Mouse (Mus musculus) embryo, embryonic 10 days (tissue): ENCODE measurements around the gene Synj2bp.
"Not testable (repeated sequence)": the region's sequence is repeated elsewhere in the genome, so short reads cannot be mapped to it uniquely, and the experiment has no call there.

Experiments used
- DNase-seq: peaks from one replicate; pipeline ENCODE4 v3.0.0-alpha.2; 2015; ENCODE audit warnings: low spot score

The Synj2bp gene

DNA sequence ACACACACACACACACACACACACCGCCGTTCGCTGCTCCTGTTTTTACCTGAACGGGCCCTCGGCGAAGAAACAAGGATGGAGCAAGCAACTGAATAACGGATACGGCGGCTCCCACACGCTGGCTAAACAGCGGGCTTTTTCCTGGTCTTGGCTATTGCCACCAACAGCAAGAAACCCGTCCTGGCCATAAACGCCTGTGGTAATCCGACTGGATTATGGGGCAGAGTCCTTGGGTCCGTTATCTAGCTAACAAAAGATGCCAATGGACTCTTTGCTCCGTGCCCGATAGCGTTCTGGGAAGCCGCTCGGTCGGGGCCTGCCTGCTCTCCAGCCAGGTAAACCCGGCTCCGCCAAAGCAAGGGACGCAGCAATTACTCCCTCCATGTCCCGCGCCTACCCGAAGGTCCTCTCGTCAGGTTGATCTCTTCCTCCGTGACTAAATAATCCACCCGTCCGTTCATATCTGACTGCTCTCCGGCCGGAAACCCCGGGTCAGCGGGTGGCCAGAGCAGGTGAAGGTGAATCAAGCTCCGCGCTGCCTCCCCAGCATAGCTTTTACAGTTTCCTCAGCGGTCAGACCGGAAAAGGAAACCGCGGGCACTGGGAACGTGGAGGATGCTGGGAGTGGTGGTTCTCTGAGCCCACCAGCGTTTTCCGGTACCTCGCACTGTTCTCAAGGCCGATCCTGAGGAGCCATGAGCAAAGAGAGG, at the start of gene Synj2bp, which contains the start of gene Gm20498:
Gene Synj2bp (minus strand): TSS at position 596 of the 713 bp plus-strand sequence.
Gene Gm20498 (minus strand): TSS at position 590 of the 713 bp plus-strand sequence.
- DNase-seq = peak; percentile 94

DNA sequence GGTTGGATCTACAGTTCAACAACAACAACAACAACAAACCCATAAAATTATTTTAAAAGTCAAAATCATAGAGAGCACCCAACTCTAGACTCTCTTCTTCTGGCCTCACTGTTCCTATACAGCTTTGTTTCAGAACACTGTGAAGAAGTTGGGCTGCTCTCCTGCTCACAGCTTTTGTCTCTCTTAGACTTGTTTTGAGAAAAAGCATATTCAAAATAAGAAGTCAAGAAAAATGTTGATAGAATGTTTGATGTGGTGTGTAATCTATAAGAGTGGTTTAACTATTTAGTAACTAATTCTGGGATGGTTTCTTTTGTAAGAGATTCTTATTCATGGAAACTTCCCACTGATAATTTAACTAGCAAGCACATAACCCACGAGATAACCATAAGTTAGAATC, 35.7 kb upstream of the Synj2bp start, which contains the start of gene Adam21:
Gene Adam21 (minus strand): TSS at position 101 of the 400 bp plus-strand sequence.
- no peak for DNase-seq

DNA sequence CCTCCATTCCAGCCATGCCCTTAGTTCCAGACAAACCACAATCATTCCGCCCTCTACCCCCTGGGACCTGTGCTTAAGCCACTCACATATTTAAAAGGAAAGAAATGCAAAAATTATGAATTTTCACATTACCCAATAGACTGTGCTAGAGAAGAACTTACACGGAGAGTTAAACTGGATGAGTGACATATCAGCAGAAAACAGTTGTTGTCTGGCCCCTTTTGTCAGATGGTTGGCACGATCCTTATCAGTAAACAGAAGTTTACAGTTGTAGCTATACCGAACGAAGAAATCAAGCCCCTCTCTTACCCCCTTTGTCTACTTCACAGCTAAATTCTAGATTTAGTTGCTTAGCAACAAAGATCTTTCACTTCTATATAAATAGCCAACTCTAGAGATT, 35.2 kb upstream of the Synj2bp start:
- DNase-seq = no peak

DNA sequence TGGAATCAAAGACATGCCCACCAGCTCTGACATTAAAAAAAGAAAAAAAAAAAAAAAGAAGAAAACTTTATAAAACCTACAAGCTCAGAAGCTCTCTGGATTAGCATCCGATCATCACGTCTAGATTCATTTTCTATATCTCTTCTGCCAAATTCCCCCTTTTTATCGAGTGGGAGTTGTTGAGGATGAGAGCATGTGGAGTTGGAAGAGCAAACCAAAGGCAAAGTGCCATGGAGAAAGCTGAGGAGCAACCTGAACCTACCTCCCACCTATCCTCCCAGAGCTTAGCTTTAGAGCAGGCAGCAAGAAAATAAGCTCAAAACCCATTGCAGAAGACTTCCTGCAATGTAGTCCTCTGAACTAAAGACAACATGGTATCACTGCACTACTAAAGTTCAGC, 31.5 kb upstream of the Synj2bp start:
- DNase-seq = no peak

DNA sequence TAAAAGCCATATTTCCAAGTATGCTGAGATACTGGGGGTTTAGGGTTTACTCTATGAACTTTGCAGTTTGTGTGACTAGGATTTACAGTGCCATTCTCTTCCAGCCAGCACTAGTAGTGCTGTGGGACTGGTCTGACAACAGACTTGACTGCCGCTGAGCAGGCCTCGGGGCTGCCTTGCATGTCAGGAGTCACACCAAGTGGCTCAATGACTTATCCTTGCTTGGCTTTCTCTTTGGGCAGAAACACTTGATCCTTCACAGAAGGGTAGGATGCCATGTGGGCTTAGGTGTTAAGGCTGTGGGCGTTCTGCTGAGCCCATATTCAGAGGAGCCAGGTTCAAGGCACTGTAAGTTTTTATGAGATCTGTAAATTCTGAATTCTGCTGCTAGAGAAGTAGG, 16.6 kb upstream of the Synj2bp start:
- DNase-seq = no peak

DNA sequence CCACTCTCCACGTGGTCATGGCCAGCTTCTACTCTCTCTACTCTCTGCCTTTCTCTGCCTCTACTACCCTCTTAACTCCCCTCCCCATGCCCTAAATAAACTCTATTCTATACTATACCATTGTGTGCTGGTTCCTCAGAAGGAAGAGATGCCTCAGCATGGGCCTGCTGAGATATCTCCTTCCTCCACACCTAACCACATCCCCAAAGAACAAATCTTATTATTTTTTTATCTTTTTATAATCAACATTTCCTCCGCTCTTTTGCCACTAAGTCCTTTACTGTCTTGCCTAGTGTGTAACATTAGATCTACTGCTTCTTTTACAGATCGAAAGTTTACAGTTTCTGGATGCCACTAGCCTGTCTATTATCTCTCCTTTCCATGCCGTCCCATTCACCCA, 14.5 kb upstream of the Synj2bp start:
- no peak for DNase-seq

DNA sequence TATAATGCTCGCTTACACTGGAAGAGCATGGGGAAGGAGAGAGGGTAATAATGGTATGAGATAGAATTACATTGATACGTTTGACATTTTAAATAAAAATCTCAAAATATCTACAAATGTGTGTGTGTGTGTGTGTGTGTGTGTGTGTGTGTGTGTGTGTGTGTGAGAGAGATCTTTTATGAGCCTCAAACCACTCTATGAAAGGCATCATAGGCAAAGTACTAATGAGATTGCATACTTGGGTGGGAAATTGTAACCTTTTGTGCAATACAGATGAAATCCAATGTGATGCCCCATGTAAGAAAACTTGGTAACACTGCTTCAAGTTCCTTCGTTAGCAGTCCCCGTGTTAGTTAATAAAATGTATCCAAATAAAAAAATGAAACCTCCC, 313 bp upstream of the Synj2bp start:
- no peak for DNase-seq

DNA sequence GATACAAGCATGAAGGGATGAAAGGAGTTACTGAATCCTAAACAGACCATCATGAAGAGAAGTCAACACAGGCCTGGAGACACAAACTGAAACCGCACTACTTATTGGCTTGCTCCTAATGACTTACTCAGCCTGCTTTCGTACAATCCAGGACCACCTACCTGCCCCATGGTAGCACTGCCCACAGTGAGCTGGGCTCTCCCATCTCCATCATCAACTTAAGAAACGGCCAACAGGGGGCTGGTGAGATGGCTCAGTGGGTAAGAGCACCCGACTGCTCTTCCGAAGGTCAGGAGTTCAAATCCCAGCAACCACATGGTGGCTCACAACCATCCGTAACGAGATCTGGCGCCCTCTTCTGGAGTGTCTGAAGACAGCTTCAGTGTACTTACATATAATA, 2.1 kb downstream of the Synj2bp start:
- DNase-seq = not testable (repeated sequence)

DNA sequence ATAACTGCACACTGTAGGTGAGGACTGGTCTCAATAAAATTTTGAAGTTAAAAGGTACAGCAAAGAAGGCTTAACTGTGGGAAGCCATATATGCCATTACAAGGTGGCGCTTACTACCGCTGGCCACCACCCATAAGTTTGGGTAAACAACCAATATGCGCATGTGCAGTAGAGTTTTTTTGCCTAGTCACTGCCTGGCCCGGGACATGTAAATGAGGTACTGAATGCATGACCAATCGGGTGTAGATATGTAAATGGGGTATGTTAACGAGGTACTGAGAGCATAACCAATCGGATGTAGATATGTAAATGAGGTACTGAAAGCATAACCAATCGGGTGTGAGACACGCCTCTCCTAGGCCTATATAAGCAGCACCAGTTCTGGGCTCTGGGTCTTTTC, 35.8 kb downstream of the Synj2bp start:
- not testable (repeated sequence) for DNase-seq

DNA sequence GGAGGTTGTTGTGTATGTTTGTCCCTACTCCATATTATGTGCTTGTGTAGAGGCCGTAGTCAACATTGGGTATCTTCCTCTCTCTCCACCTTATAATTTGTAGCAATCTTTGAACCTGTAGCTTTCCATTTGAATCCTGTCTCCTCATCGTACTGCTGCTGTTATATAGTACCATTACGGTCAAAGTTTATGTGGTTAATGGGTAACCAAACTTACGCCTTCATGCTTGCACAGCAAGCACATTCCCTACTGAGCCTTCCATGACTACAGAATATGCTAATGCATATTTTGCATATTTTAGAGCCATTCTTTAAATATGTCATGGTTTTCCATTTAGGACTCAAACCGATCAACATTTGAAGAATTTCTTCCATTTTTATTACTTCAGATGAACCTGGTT, 42.2 kb downstream of the Synj2bp start:
- DNase-seq = no peak

DNA sequence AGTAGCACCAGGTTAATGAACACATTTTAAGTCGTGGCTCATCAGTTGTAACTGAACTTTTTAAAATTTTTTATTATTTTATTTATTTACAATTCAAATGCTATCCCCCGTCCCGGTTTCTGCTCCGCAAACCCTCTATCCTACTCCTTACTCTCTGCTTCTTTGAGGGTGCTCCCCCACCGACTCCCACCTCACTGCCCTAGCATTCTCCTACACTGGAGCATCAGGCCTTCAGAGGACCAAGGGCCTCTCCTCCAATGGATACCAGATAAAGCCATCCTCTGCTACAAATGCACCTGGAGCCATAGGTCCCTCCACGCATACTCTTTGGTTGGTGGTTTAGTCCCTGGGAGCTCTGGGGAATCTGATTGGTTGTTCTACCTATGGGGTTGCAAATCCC, 47.4 kb downstream of the Synj2bp start:
- DNase-seq = no peak

DNA sequence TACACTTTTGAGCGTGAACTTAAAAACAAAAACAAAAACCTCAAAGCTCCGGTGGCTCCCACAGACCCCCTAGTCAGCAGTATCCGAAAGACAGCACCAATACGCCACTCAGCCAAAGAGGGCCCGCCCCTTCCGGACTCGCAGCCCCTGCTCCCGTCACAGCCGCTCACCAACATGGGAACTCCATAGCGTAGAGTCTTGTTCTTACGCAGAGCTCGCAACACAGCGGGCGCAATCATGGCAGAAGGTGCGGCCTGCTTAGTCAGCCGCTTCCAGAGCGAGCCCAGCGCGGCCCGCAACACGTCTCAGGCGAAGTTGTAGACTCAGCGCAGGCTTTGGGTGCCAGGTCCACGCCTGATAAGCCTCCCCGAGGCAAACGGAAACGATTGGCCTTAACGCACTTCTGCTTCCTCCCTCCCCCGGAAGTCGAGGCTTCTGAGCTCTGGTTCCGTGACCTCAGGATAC, 48.0 kb downstream of the Synj2bp start, which contains the start of gene Cox16:
Gene Cox16 (minus strand): TSS at position 401 of the 465 bp plus-strand sequence.
- peak; percentile 90 for DNase-seq

DNA sequence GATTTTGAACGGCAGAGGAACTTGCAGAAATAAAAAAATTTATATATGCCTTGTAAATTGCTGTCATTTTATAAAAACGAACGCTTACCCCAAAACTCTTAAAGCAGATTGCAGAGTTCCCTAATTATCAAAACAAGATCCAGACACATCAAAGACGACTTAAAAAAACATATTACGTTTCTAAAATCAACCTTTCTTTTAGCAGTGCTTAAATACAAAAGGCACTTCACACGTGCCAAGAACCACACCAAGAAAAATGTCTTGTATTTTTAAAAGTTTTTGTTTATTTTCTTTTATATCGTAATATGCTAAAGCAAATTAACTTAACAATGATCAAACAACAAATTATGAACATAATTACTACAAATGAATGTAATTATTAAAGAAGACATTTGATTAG, 48.5 kb downstream of the Synj2bp start:
- no peak for DNase-seq

DNA sequence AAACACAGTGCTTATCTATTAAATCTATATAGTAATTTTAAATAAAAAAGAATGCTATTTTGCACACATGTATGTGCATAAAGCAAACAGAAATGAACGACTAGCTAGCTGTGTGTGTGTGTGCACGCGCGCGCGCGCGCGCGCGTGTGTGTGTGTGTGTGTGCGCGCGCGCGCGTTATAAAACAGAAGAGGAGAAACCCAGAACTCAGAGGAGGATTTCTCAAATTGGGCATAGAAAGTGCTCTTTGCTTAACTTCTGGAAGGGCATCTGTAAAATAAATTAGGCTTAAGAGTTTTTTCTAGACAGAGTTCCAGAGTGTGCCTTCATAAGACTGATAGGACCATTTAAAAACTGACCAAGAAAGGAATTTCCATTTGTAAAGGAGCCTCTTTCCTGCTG, 49.1 kb downstream of the Synj2bp start:
- peak; percentile 27 for DNase-seq

DNA sequence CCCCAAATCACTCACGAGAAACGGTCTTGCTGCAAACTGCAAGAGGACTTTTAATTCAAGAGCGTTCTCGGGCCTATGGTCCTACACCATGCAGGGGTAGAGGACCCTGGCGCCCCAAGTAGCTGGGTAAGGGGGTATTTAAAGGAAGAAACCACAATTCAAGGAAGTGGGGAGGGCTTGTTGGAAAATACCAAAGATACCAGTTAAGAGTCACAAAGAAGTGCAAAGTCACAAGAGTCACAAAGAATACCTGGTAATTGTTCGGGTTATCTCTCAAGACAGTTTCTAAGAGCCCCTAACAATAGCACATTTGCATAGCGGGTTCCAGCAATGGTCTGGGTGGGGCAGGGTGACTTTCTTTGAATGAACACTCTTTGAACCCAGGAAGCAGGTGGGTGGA, 73.7 kb downstream of the Synj2bp start:
- not testable (repeated sequence) for DNase-seq
